Mouse (Mus musculus) midbrain, embryonic 11.5 days (tissue): ENCODE measurements around the gene Trp53i13. TPM values are rescaled to one million over a fixed set of nuclear protein-coding genes. Genes with fewer than 3 reads are reported as not detected.
A peak's percentile ranks its signal among the peaks of the same experiment; 100 is the strongest.

Source experiments
- ATAC-seq: fragments of 200-750 bp; cut with Nextera tagmentation; 2 replicates; pipeline ENCODE4 v1.8.0; 2017; ENCODE audit warnings: moderate TSS enrichment, moderate library complexity; ENCODE audit not compliant: low FRiP score
- DNase-seq: peaks from one replicate; pipeline ENCODE4 v3.0.0; 2015; ENCODE audit warnings: low spot score; ENCODE audit errors: missing footprints
- H3K27ac ChIP-seq: fragments of 300-500 bp; sonication (generic); 2 replicates; pipeline ENCODE4 v1.5.1; 2014; ENCODE audit warnings: low read depth, low read length
- H3K27me3 ChIP-seq: fragments of 300-500 bp; sonication (generic); 2 replicates; pipeline ENCODE4 v1.6.1; 2014; ENCODE audit warnings: mild to moderate bottlenecking, low read length, moderate library complexity, mixed read lengths; ENCODE audit not compliant: control insufficient read depth, insufficient read depth
- H3K36me3 ChIP-seq: fragments of 300-500 bp; sonication (generic); 2 replicates; pipeline ENCODE4 v1.6.1; 2014; ENCODE audit warnings: mild to moderate bottlenecking, low read length, moderate library complexity, mixed read lengths; ENCODE audit not compliant: control insufficient read depth, insufficient read depth
- H3K4me1 ChIP-seq: fragments of 300-500 bp; sonication (generic); 2 replicates; pipeline ENCODE4 v1.6.1; 2014; ENCODE audit warnings: low read length; ENCODE audit not compliant: control insufficient read depth, insufficient read depth
- H3K4me2 ChIP-seq: fragments of 300-500 bp; sonication (generic); 2 replicates; pipeline ENCODE4 v1.6.1; 2014; ENCODE audit warnings: mild to moderate bottlenecking, moderate library complexity
- H3K4me3 ChIP-seq: fragments of 300-500 bp; sonication (generic); 2 replicates; pipeline ENCODE4 v1.5.1; 2014; ENCODE audit warnings: low read depth, low read length
- H3K9ac ChIP-seq: fragments of 300-500 bp; sonication (generic); 2 replicates; pipeline ENCODE4 v1.6.1; 2014; ENCODE audit warnings: low read length
- H3K9me3 ChIP-seq: fragments of 300-500 bp; sonication (generic); 2 replicates; pipeline ENCODE4 v1.6.1; 2016; ENCODE audit warnings: low read length; ENCODE audit not compliant: control insufficient read depth
- WGBS: fragments of 180-500 bp; shearing (Covaris S2); extraction: QIAGEN DNeasy Blood & Tissue Kit; methylation state at CpG from one replicate; pipeline ENCODE4 v1.1.7; 2014; 5-methylcytosine and 5-hydroxymethylcytosine counted together
- polyA plus RNA-seq: library from polyadenylated mRNA; unstranded; fragments of >200 nt; fragmentation: Nextera tagmentation; extraction: Ambion mirVana; gene quantifications from 2 replicates; pipeline ENCODE4 v1.2.1, GENCODE M21; 2014

The Trp53i13 gene
- polyA plus RNA-seq, 1 experiment from 2014 or later: 27.3 TPM

GRCm38 (mm10) chr11:77488771-77489581 is 26.8 kb downstream of the Trp53i13 start:
- no peaks in the 10 kb centered on the region for H3K27me3 ChIP-seq
- H3K9ac ChIP-seq: peak overlapping the region; percentile 96
- peak; percentile 95 for DNase-seq
- H3K27ac ChIP-seq: no peak overlapping the region
- H3K9me3 ChIP-seq: no peaks in the 10 kb centered on the region
- H3K4me3 ChIP-seq: peak overlapping the region; percentile 90
- peak overlapping the region; percentile 90 for H3K4me2 ChIP-seq
- H3K36me3 ChIP-seq: no peaks in the 10 kb centered on the region
- peaks cover 57% of the 10 kb centered on the region for H3K4me1 ChIP-seq
- 0 out of 2 replicates have a peak, but pooled peaks have one; percentile 0 for ATAC-seq
- 2% methylated on average over 55 of the region's 55 CpGs for WGBS

GRCm38 (mm10) chr11:77486798-77487197 is 29.0 kb downstream of the Trp53i13 start:
- no peak for DNase-seq
- H3K4me2 ChIP-seq: peak overlapping the region; percentile 9; the same call in 1 of the 2 replicates

GRCm38 (mm10) chr11:77485229-77485628 is 30.6 kb downstream of the Trp53i13 start:
- DNase-seq: no peak
- ATAC-seq: no peak
- H3K4me2 ChIP-seq: no peak overlapping the region
- H3K27me3 ChIP-seq: no peaks in the 10 kb centered on the region
- H3K27ac ChIP-seq: no peak overlapping the region
- H3K4me1 ChIP-seq: peaks cover 36% of the 10 kb centered on the region
- no peak overlapping the region for H3K9ac ChIP-seq
- H3K4me3 ChIP-seq: no peak overlapping the region
- H3K36me3 ChIP-seq: no peaks in the 10 kb centered on the region
- no peaks in the 10 kb centered on the region for H3K9me3 ChIP-seq
- 66% methylated on average over 6 of the region's 6 CpGs for WGBS

More at GRCm38 (mm10) chr11:77486798-77487197, 29.0 kb downstream of the Trp53i13 start:
- Histone ChIP-seq H3K9me3 (no peaks in the 10 kb centered on the region), H3K4me3 (no peak overlapping the region), H3K36me3 (no peaks in the 10 kb centered on the region), H3K27ac (no peak overlapping the region), H3K27me3 (no peaks in the 10 kb centered on the region), H3K9ac (no peak overlapping the region; the same call in 1 of the 2 replicates), H3K4me1 (peaks cover 47% of the 10 kb centered on the region)
- no peak for ATAC-seq
- 77% methylated on average over 5 of the region's 5 CpGs for WGBS

GRCm38 (mm10) chr11:77483510-77484255 is 32.1 kb downstream of the Trp53i13 start:
- H3K36me3 ChIP-seq: no peaks in the 10 kb centered on the region
- WGBS: 75% methylated on average over 11 of the region's 11 CpGs
- no peaks in the 10 kb centered on the region for H3K27me3 ChIP-seq
- H3K4me1 ChIP-seq: peaks cover 29% of the 10 kb centered on the region
- no peak overlapping the region for H3K9ac ChIP-seq
- no peaks in the 10 kb centered on the region for H3K9me3 ChIP-seq
- DNase-seq (no peak), ATAC-seq (no peak)
- no peak overlapping the region for H3K4me3 ChIP-seq
- H3K27ac ChIP-seq: no peak overlapping the region
- no peak overlapping the region for H3K4me2 ChIP-seq

- no peak for ATAC-seq
- H3K9me3 ChIP-seq: no peaks in the 10 kb centered on the region
- no peaks in the 10 kb centered on the region for H3K27me3 ChIP-seq
- no peak overlapping the region for H3K4me2 ChIP-seq
- H3K4me1 ChIP-seq: peaks cover 23% of the 10 kb centered on the region
- H3K4me3 ChIP-seq: no peak overlapping the region
- no peaks in the 10 kb centered on the region for H3K36me3 ChIP-seq
- no peak for DNase-seq
- no peak overlapping the region for H3K9ac ChIP-seq
- no peak overlapping the region for H3K27ac ChIP-seq
- 79% methylated on average over 3 of the region's 3 CpGs for WGBS
Measured at GRCm38 (mm10) chr11:77483043-77483442, 32.7 kb downstream of the Trp53i13 start.

GRCm38 (mm10) chr11:77476895-77477294 is 38.9 kb downstream of the Trp53i13 start:
- no peak overlapping the region for H3K4me2 ChIP-seq
- H3K9ac ChIP-seq: no peak overlapping the region
- no peaks in the 10 kb centered on the region for H3K4me1 ChIP-seq
- no peak overlapping the region for H3K27ac ChIP-seq
- DNase-seq (no peak), ATAC-seq (no peak)
- no peaks in the 10 kb centered on the region for H3K27me3 ChIP-seq
- H3K9me3 ChIP-seq: no peaks in the 10 kb centered on the region
- no peak overlapping the region for H3K4me3 ChIP-seq
- peaks cover 1% of the 10 kb centered on the region; the same call in 1 of the 2 replicates for H3K36me3 ChIP-seq
- 93% methylated on average over 6 of the region's 6 CpGs for WGBS

GRCm38 (mm10) chr11:77476216-77476615 is 39.6 kb downstream of the Trp53i13 start:
- no peaks in the 10 kb centered on the region for H3K27me3 ChIP-seq
- 92% methylated on average over 14 of the region's 14 CpGs for WGBS
- no peak overlapping the region for H3K9ac ChIP-seq
- no peaks in the 10 kb centered on the region for H3K9me3 ChIP-seq
- H3K27ac ChIP-seq: no peak overlapping the region
- no peak for ATAC-seq
- H3K4me1 ChIP-seq: no peaks in the 10 kb centered on the region
- H3K36me3 ChIP-seq: peaks cover 7% of the 10 kb centered on the region
- DNase-seq: no peak
- H3K4me2 ChIP-seq: no peak overlapping the region
- H3K4me3 ChIP-seq: no peak overlapping the region

- Histone ChIP-seq H3K4me1 (no peaks in the 10 kb centered on the region), H3K9me3 (no peaks in the 10 kb centered on the region), H3K36me3 (peaks cover 8% of the 10 kb centered on the region), H3K4me2 (no peak overlapping the region), H3K9ac (no peak overlapping the region), H3K27me3 (peaks cover 3% of the 10 kb centered on the region), H3K27ac (no peak overlapping the region), H3K4me3 (no peak overlapping the region)
- ATAC-seq (no peak), DNase-seq (no peak)
- WGBS: 90% methylated on average over 16 of the region's 16 CpGs
Measured at GRCm38 (mm10) chr11:77472775-77473174, 43.0 kb downstream of the Trp53i13 start.

- Histone ChIP-seq H3K36me3 (peaks cover 8% of the 10 kb centered on the region), H3K4me2 (no peak overlapping the region), H3K9me3 (no peaks in the 10 kb centered on the region), H3K27ac (no peak overlapping the region), H3K27me3 (peaks cover 16% of the 10 kb centered on the region), H3K9ac (no peak overlapping the region), H3K4me3 (no peak overlapping the region), H3K4me1 (no peaks in the 10 kb centered on the region)
- ATAC-seq (no peak), DNase-seq (no peak)
- 69% methylated on average over 28 of the region's 29 CpGs for WGBS
Measured at GRCm38 (mm10) chr11:77471407-77471806, 44.4 kb downstream of the Trp53i13 start.
